Mouse (Mus musculus) hindbrain, embryonic 14.5 days (tissue): ENCODE data around the gene B3gnt9. TPM values are rescaled to one million over a fixed set of nuclear protein-coding genes. Genes with fewer than 3 reads are reported as not detected.
"Not testable (repeated sequence)": the region's sequence is repeated elsewhere in the genome, so short reads cannot be mapped to it uniquely, and the experiment has no call there.

Experiments
- ATAC-seq: fragments of 200-750 bp; cut with Nextera tagmentation; 2 replicates; pipeline ENCODE4 v1.8.0; 2017; ENCODE audit warnings: moderate number of reproducible peaks, mild to moderate bottlenecking, moderate TSS enrichment, moderate library complexity; ENCODE audit not compliant: low FRiP score
- DNase-seq: peaks from one replicate; pipeline ENCODE4 v3.0.0-alpha.2; 2015; ENCODE audit warnings: low spot score
- H3K27ac ChIP-seq: fragments of 300-500 bp; sonication (generic); 2 replicates; pipeline ENCODE4 v1.5.1; 2014; ENCODE audit warnings: mild to moderate bottlenecking, moderate library complexity
- H3K27me3 ChIP-seq: fragments of 300-500 bp; sonication (generic); 2 replicates; pipeline ENCODE4 v1.6.1; 2014; ENCODE audit warnings: mild to moderate bottlenecking, low read length, mixed read lengths; ENCODE audit not compliant: control insufficient read depth, insufficient read depth
- H3K36me3 ChIP-seq: fragments of 300-500 bp; sonication (generic); replicated peaks from 2 replicates; pipeline ENCODE4 v1.6.1; 2014; ENCODE audit not compliant: control insufficient read depth, insufficient read depth
- H3K4me1 ChIP-seq: fragments of 300-500 bp; sonication (generic); replicated peaks from 2 replicates; pipeline ENCODE4 v1.6.1; 2014; ENCODE audit warnings: antibody characterized with exemption, low read length, mixed read lengths; ENCODE audit not compliant: control insufficient read depth, insufficient read depth
- H3K4me2 ChIP-seq: fragments of 300-500 bp; sonication (generic); replicated peaks from 2 replicates; pipeline ENCODE4 v1.6.1; 2014; ENCODE audit warnings: mild to moderate bottlenecking, moderate library complexity
- H3K4me3 ChIP-seq: fragments of 300-500 bp; sonication (generic); replicated peaks from 2 replicates; pipeline ENCODE4 v1.5.1; 2014; ENCODE audit warnings: mild to moderate bottlenecking, low read length
- H3K9ac ChIP-seq: fragments of 300-500 bp; sonication (generic); 2 replicates; pipeline ENCODE4 v1.6.1; 2014
- H3K9me3 ChIP-seq: fragments of 300-500 bp; sonication (generic); 2 replicates; pipeline ENCODE4 v1.6.1; 2016; ENCODE audit warnings: low read length; ENCODE audit not compliant: control insufficient read depth
- WGBS: fragments of 180-500 bp; shearing (Covaris S2); extraction: QIAGEN DNeasy Blood & Tissue Kit; methylation state at CpG from one replicate; pipeline ENCODE4 v1.1.7; 2014; 5-methylcytosine and 5-hydroxymethylcytosine counted together
- polyA plus RNA-seq: library from polyadenylated mRNA; unstranded; fragments of >200 nt; fragmentation: Nextera tagmentation; extraction: Ambion mirVana; gene quantifications from 2 replicates; pipeline ENCODE4 v1.2.1, GENCODE M21; 2014

B3gnt9 gene
- polyA plus RNA-seq, 1 experiment from 2014 or later, result 8.7 TPM

DNA sequence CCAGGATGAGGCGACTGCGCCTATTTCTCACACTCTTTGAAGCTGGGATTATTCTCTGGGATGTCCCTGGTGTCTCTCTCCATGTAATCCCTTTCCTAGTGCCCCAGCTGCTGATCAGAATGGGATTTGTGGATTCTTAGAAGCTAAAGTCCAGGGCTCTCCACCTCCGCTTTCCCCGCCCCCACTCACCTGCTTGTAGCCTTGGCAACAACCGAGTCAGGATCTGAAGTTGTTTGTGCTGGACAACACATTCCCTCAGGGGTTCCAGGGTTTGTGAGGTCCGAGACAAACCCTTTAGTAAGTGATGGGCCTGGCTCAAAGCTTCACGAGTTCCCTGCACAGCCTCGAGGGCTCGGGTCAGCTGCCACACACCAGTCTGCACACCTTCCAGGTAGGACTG, 39.8 kb upstream of the B3gnt9 start:
- Histone ChIP-seq H3K27me3 (0 out of 2 replicates have a peak, but pooled peaks cover 8% of the 10 kb centered on the region), H3K4me3 (no peak overlapping the region), H3K4me1 (peaks cover 32% of the 10 kb centered on the region), H3K4me2 (no peak overlapping the region), H3K27ac (no peak overlapping the region), H3K9ac (no peak overlapping the region), H3K9me3 (no peaks in the 10 kb centered on the region), H3K36me3 (peaks cover 4% of the 10 kb centered on the region)
- no peak for DNase-seq
- no peak for ATAC-seq
- WGBS, result 74% methylated on average over 9 of the region's 9 CpGs

DNA sequence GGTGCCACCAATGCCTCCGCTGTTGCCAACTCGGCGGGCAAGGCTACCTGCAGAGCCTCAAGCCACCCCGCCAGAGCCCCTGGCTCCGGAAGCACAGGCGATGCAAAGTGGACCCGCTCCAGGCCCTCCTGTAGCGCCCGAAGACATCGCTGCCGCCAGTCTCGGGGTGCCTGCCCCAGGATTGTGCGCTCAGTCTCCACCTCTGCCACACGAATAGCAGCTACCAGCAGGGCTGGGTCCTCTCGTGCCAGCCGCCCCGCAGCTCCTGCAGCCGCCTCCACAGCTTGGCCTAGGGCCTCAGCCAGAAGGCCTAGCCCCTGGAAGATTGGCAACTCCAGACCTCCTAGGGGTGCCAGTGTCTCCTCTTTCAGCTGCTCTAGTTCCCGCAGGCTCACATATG, 38.5 kb upstream of the B3gnt9 start:
- DNase-seq (no peak), ATAC-seq (no peak)
- whole genome bisulfite sequencing, result 71% methylated on average over 19 of the region's 19 CpGs
- peaks cover 24% of the 10 kb centered on the region for H3K4me1 ChIP-seq
- H3K9ac ChIP-seq, result no peak overlapping the region
- H3K9me3 ChIP-seq, result no peaks in the 10 kb centered on the region
- H3K36me3 ChIP-seq, result no peaks in the 10 kb centered on the region
- H3K27me3 ChIP-seq, result 0 out of 2 replicates have a peak, but pooled peaks cover 8% of the 10 kb centered on the region
- no peak overlapping the region for H3K4me2 ChIP-seq
- no peak overlapping the region for H3K4me3 ChIP-seq
- H3K27ac ChIP-seq, result no peak overlapping the region

DNA sequence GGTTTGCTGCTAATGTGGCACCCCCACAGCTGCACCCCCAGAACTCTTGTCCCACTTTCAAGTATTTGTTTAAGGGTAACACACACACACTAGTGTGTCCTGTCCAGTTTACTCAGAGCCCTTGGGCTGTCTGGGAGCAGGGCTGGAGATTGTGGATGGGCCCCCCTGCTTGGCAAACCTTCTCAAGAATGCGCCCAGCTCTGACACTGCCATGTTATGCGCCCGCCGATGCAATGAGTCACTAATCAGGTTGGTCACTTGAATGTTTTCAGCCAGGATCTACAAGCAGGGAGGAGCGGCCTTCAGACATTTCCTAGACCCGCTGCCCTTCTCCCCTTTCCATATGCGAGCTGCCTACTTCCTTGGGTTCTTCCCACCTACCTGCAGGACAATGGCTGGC, 37.5 kb upstream of the B3gnt9 start:
- Histone ChIP-seq H3K9ac (no peak overlapping the region), H3K4me1 (peaks cover 26% of the 10 kb centered on the region), H3K4me2 (no peak overlapping the region), H3K27me3 (0 out of 2 replicates have a peak, but pooled peaks cover 8% of the 10 kb centered on the region), H3K4me3 (no peak overlapping the region), H3K27ac (no peak overlapping the region), H3K9me3 (no peaks in the 10 kb centered on the region), H3K36me3 (no peaks in the 10 kb centered on the region)
- ATAC-seq (no peak), DNase-seq (no peak)
- 86% methylated on average over 7 of the region's 7 CpGs for WGBS

DNA sequence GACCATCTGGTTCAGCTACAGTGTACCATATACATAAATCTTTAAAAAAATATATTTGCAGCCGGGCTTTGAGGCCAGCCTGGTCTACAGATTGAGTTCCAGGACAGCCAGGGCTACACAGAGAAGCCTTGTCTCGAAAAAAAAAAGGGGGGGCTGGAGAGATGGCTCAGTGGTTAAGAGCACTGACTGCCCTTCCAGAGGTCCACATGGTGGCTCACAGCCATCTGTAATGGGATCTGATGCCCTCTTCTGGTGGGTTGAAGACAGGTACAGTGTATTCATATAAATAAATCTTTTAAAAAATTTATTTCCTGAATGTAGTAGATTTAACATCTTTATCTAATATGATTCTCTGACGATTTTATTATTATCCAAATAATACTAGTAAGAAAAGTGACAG, 36.8 kb upstream of the B3gnt9 start:
- not testable (repeated sequence) for H3K9me3 ChIP-seq, H3K27me3 ChIP-seq, H3K9ac ChIP-seq, H3K4me3 ChIP-seq, ATAC-seq, DNase-seq, H3K4me2 ChIP-seq, H3K36me3 ChIP-seq, H3K27ac ChIP-seq
- WGBS, result 60% methylated on average over 3 of the region's 3 CpGs
- H3K4me1 ChIP-seq, result peaks cover 29% of the 10 kb centered on the region

DNA sequence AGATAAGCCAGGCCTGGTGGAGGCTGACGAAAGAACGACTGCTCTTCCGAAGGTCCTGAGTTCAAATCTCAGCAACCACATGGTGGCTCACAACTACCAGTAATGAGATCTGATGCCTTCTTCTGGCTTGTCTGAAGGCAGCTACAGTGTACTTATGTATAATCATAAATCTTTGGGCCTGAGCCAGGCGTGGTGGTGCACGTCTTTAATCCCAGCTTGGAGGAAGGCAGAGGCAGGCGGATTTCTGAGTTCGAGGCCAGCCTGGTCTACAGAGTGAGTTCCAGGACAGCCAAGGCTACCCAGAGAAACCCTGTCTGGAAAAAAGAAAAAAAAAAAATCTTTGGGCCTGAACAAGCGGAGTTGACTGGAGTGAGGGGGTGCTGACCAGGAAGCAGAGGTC, 36.4 kb upstream of the B3gnt9 start:
- 0 out of 2 replicates have a peak overlapping the region, but pooled peaks have one; percentile 43 for H3K4me3 ChIP-seq
- ATAC-seq, result not testable (repeated sequence)

DNA sequence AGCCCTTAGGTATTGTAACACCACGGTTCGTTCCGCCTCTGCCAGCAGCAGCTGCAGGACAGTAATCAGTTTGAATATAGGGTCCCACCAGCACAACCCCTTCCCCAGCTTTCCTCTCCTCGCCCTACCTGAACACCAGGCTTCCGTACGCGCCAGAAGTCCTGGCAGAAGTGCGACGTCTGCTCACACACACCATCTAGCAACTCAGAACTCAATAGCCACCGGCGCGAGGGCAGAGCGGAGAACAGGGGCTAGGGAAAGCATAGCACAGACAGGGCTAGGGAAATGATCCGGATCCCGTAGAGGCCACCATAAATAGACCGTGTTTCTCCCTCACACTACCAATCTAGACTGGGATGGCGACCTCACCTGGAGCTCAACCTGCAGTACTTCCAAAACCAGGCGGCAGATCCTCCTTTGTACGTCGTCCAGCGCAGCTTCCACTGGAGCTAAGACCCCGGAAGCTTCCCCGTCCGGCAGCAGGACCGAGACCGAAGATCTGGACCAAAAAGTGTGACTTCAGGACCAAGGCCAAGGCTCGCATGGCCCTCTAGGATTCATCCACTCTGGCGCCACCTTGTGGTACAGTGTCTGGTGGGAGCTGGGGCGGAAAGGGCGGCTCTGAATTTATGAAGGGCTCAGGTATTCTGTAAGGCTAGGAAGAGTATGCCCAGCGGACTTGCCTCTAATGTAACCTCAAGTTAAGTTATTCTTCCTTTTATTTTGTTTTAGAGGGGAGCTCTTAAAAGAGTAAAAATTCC, 35.8 kb upstream of the B3gnt9 start:
- WGBS, result 5% methylated on average over 31 of the region's 31 CpGs
- Histone ChIP-seq H3K4me1 (peaks cover 39% of the 10 kb centered on the region), H3K36me3 (peaks cover 8% of the 10 kb centered on the region; the same call in 1 of the 2 replicates), H3K4me3 (peak overlapping the region; percentile 43), H3K4me2 (peak overlapping the region; percentile 66), H3K9me3 (no peaks in the 10 kb centered on the region), H3K27ac (no peak overlapping the region), H3K9ac (peak overlapping the region; percentile 50; the same call in 1 of the 2 replicates), H3K27me3 (0 out of 2 replicates have a peak, but pooled peaks cover 8% of the 10 kb centered on the region)
- ATAC-seq, result no peak
- peak; percentile 84 for DNase-seq

More for the DNA sequence above, 36.4 kb upstream of the B3gnt9 start:
- not testable (repeated sequence) for H3K4me2 ChIP-seq, DNase-seq, H3K9me3 ChIP-seq, H3K27me3 ChIP-seq, H3K27ac ChIP-seq, H3K36me3 ChIP-seq, H3K9ac ChIP-seq
- WGBS, result 88% methylated on average over 8 of the region's 8 CpGs
- peaks cover 32% of the 10 kb centered on the region for H3K4me1 ChIP-seq

DNA sequence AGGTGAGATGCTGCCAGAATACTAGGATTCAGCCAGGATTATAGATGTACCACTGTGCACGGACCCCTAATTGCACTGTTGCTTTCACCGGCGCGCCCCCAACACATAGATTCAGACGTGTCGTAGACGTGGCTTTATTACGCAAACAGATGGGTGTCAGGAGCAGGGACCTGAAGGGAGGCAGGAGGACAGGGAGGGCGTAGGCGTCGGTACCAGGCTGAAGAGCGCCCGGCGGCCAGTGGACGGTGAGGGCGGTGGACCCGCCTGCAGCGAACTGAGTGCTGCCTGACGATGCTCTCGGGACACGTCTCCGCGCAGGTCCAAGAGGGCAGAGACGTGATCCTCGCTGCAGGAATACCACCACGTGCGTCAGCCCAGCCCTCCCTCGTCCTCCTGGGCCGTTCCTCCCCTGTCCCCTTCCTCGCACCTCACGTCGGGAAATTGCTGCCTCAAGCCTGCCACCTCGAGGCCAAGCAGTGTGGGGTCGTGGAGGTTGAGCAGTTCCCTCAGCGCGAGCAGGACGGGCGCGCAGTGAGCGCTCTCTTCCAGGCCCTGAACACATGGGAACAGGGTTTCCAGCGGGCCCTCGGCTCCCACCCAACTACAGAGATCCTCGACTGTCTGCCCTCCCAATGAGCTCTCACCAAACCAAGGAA, 35.0 kb upstream of the B3gnt9 start, which contains the start of gene 4931428F04Rik:
Gene 4931428F04Rik, minus strand, starts transcription at position 60 of the 656 bp plus-strand sequence.
- Histone ChIP-seq H3K4me3 (peak within 1 kb of the TSS; percentile 43), H3K27ac (peak within 1 kb of the TSS; percentile 89), H3K9ac (peak within 1 kb of the TSS; percentile 50), H3K4me2 (peak within 1 kb of the TSS; percentile 66), H3K27me3 (0 out of 2 replicates have a peak, but pooled peaks cover 8% of the 10 kb centered on the region), H3K36me3 (peaks cover 16% of the 10 kb centered on the region), H3K4me1 (peaks cover 42% of the 10 kb centered on the region), H3K9me3 (no peaks in the 10 kb centered on the region)
- WGBS, result under 1% methylated on average over 40 of the region's 43 CpGs
- ATAC-seq, result peak; percentile 36
- peak; percentile 44 for DNase-seq

DNA sequence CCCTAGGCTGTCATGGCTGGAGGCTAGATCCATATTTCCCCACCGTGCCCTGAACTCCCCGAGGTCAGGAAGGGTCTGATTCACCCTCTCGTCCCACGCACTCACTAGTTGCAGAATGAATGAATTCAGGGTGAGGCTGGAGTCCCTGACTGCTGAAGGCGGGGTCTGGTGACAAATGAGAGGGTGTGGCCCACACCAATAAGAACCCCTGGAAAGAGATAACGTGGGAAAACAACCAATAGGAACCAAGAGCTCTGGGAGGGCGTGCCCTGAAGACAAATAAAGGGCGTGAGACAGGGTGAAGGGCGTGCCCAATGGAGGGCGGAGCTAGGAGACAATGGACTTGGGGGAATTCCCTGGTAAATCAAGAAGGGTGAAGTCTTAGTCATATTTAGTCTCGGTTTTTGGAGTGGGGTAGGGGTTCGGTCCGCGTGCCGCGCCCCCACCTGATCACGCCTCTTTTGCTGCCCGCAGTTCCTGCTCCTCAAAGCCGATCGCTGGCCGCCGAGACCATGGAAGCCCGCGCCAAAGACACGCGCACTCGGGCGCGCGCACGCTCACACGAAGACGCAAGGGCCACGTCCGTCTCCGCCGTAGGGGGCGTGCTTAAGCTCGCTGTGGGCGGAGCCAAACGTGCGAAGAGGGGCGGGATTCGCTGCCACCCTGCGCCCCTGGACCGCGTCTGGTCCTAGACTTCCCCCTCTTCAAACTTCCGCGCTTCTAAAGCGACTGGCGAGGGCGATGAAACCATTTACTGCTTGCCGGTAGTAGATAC, 34.2 kb upstream of the B3gnt9 start:
- Histone ChIP-seq H3K4me3 (peak overlapping the region; percentile 43), H3K9me3 (no peaks in the 10 kb centered on the region), H3K27ac (peak overlapping the region; percentile 89), H3K4me2 (peak overlapping the region; percentile 66), H3K4me1 (peaks cover 42% of the 10 kb centered on the region), H3K27me3 (0 out of 2 replicates have a peak, but pooled peaks cover 8% of the 10 kb centered on the region), H3K9ac (peak overlapping the region; percentile 50), H3K36me3 (peaks cover 22% of the 10 kb centered on the region)
- peak; percentile 99 for DNase-seq
- under 1% methylated on average over 53 of the region's 53 CpGs for WGBS
- peak; percentile 93 for ATAC-seq
